Mouse (Mus musculus) stomach, embryonic 16.5 days (tissue): ENCODE measurements around the gene Cacnb4. TPM values are rescaled to one million over a fixed set of nuclear protein-coding genes. Genes with fewer than 3 reads are reported as not detected.

Source experiments
- ATAC-seq: fragments of 200-750 bp; cut with Nextera tagmentation; 2 replicates; pipeline ENCODE4 v1.8.0; 2017; ENCODE audit warnings: moderate number of reproducible peaks, moderate TSS enrichment; ENCODE audit not compliant: insufficient read depth, low FRiP score
- H3K27ac ChIP-seq: fragments of 300-500 bp; sonication (generic); 2 replicates; pipeline ENCODE4 v1.5.1; 2014; ENCODE audit warnings: low read length
- H3K27me3 ChIP-seq: fragments of 300-500 bp; sonication (generic); 2 replicates; pipeline ENCODE4 v1.6.1; 2014; ENCODE audit warnings: low read length, control low read depth, mixed read lengths; ENCODE audit not compliant: control insufficient read depth, insufficient read depth
- H3K36me3 ChIP-seq: fragments of 300-500 bp; sonication (generic); 2 replicates; pipeline ENCODE4 v1.6.1; 2014; ENCODE audit warnings: low read length; ENCODE audit not compliant: control insufficient read depth, insufficient read depth
- H3K4me1 ChIP-seq: fragments of 300-500 bp; sonication (generic); 2 replicates; pipeline ENCODE4 v1.6.1; 2014; ENCODE audit warnings: low read length, control low read depth, mixed read lengths; ENCODE audit not compliant: control insufficient read depth, insufficient read depth
- H3K4me2 ChIP-seq: fragments of 300-500 bp; sonication (generic); 2 replicates; pipeline ENCODE4 v1.6.1; 2014; ENCODE audit warnings: low read depth, low read length, mixed read lengths
- H3K4me3 ChIP-seq: fragments of 300-500 bp; sonication (generic); replicated peaks from 2 replicates; pipeline ENCODE4 v1.5.1; 2014; ENCODE audit warnings: mild to moderate bottlenecking, low read length
- H3K9ac ChIP-seq: fragments of 300-500 bp; sonication (generic); 2 replicates; pipeline ENCODE4 v1.6.1; 2014; ENCODE audit warnings: low read length
- H3K9me3 ChIP-seq: fragments of 300-500 bp; sonication (generic); replicated peaks from 2 replicates; pipeline ENCODE4 v1.6.1; 2016; ENCODE audit warnings: low read length, control low read depth; ENCODE audit not compliant: control insufficient read depth
- WGBS: fragments of 180-500 bp; shearing (Covaris S2); extraction: QIAGEN DNeasy Blood & Tissue Kit; methylation state at CpG from one replicate; pipeline ENCODE4 v1.1.7; 2014; 5-methylcytosine and 5-hydroxymethylcytosine counted together
- polyA plus RNA-seq: library from polyadenylated mRNA; unstranded; fragments of >200 nt; fragmentation: Nextera tagmentation; extraction: Ambion mirVana; gene quantifications from 2 replicates; pipeline ENCODE4 v1.2.1, GENCODE M21; 2015

Gene Cacnb4
- polyA plus RNA-seq, 1 experiment from 2014 or later, result 1.1 TPM

DNA sequence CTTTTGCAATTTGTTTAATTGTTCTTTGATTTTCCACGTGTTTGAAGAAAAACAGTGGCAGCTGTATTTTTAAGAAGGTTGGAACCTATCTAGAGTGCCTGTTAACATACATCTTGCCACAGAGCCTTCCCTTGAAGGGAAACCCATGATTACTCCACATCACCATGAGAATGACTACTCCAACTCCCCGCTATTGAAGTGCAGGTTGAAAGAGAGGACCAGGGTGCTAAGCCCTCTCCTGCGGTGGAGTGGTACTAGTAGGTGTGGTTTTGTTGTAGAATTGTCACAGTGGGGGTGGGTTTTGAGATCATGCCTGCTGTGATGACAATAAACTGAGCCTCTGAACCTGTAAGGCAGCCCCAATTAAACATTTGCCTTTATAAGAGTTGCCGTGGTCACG lies 23.7 kb upstream of the Cacnb4 start:
- no peak overlapping the region for H3K9ac ChIP-seq
- H3K4me2 ChIP-seq, result no peak overlapping the region
- ATAC-seq, result no peak
- H3K9me3 ChIP-seq, result no peaks in the 10 kb centered on the region
- WGBS, result 73% methylated on average over 5 of the region's 5 CpGs
- no peak overlapping the region for H3K27ac ChIP-seq
- H3K4me1 ChIP-seq, result no peaks in the 10 kb centered on the region
- no peak overlapping the region for H3K4me3 ChIP-seq
- H3K27me3 ChIP-seq, result no peaks in the 10 kb centered on the region
- peaks cover 7% of the 10 kb centered on the region for H3K36me3 ChIP-seq

DNA sequence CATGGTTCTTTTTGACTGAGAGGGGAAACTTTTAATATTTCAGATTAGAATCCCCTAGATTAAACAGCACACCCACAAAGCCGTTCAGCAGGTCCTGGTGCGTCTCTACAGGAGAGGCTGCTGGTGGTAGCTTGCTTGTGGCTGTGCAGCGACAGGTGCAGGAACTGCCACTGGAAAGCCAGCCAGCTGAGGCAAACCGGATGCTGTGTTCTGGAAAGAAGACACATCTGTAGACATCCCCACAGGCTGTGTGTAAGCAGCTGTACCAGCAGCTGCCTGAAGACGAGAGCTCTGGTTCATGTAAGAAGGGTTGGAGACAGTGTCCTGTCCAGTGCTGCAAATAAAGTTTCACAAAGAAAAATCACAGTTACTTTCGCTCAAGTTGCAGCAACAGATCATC lies 18.0 kb upstream of the Cacnb4 start:
- 59% methylated on average over 6 of the region's 6 CpGs for WGBS
- H3K4me3 ChIP-seq, result no peak overlapping the region
- no peaks in the 10 kb centered on the region for H3K9me3 ChIP-seq
- H3K4me1 ChIP-seq, result no peaks in the 10 kb centered on the region
- H3K36me3 ChIP-seq, result no peaks in the 10 kb centered on the region
- no peak overlapping the region for H3K27ac ChIP-seq
- H3K9ac ChIP-seq, result no peak overlapping the region
- no peaks in the 10 kb centered on the region for H3K27me3 ChIP-seq
- ATAC-seq, result no peak
- no peak overlapping the region for H3K4me2 ChIP-seq

DNA sequence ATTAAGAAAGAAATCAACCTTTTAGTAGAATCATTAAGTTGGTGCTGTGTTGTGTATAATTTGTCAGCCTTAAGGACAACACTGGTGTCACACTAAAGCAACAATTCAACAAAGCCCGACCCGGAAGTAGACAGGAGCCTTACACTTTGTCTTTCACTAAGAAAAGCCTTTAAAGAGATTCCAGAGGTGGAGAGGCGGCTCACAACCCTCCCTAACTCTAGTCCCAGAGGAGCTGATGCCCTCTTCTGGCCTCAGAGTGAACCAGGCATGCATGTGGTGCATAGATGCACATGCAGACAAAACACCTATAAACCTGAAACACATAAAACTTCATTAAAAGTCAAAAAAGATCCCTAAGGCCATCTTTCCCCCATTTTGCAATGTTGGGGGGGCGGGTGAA lies 15.1 kb upstream of the Cacnb4 start:
- H3K27ac ChIP-seq, result no peak overlapping the region
- ATAC-seq, result no peak
- no peaks in the 10 kb centered on the region for H3K36me3 ChIP-seq
- no peaks in the 10 kb centered on the region for H3K27me3 ChIP-seq
- no peak overlapping the region for H3K4me2 ChIP-seq
- no peak overlapping the region for H3K4me3 ChIP-seq
- 59% methylated on average over 4 of the region's 4 CpGs for WGBS
- no peak overlapping the region for H3K9ac ChIP-seq
- no peaks in the 10 kb centered on the region for H3K9me3 ChIP-seq
- no peaks in the 10 kb centered on the region for H3K4me1 ChIP-seq

DNA sequence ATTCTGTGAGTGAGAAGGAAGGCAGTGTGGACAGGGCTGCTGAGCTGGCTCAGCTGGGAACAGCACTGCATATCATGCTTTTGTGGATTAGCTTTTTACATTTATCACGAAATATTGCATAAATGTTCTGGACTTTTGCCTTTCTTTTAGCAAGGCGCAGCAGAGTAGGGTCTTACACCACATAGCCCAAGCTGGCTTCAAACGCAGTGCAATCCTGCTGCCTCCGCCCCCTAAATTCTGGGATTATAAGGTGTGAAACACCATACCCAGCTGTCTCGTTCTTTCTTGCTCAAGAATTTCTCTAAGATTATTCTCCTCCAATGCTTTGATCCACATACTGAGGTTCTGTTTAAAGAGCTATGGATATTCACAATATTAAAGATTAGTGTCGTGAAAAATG lies 10.0 kb upstream of the Cacnb4 start:
- Histone ChIP-seq H3K36me3 (no peaks in the 10 kb centered on the region), H3K9ac (no peak overlapping the region), H3K27me3 (no peaks in the 10 kb centered on the region), H3K4me1 (no peaks in the 10 kb centered on the region), H3K9me3 (no peaks in the 10 kb centered on the region), H3K4me2 (no peak overlapping the region), H3K4me3 (no peak overlapping the region), H3K27ac (no peak overlapping the region)
- WGBS, result 70% methylated on average over 6 of the region's 6 CpGs
- ATAC-seq, result no peak

DNA sequence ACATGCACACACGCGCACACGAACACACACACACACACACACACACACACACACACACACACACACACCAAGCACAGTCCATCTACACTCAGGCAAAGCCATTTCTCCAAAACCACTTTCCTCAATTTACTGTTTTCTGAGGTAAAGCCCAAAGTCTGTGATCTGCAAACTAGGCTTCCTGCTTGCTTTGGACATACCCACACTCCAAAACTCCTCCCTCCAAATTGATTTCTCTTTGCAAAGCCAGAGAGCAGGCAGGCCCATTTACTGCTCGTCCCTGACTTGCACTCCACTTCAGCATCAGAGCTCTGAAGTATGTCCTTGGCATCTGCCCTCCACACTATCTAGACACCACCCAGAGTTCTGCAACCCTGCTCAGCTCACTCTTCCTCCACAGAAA lies 958 bp upstream of the Cacnb4 start:
- H3K4me1 ChIP-seq, result peaks cover 12% of the 10 kb centered on the region; the same call in 1 of the 2 replicates
- peaks cover 13% of the 10 kb centered on the region; the same call in 1 of the 2 replicates for H3K27me3 ChIP-seq
- H3K4me2 ChIP-seq, result no peak overlapping the region
- H3K27ac ChIP-seq, result no peak overlapping the region
- no peak for ATAC-seq
- whole genome bisulfite sequencing, result 70% methylated on average over 4 of the region's 4 CpGs
- no peaks in the 10 kb centered on the region for H3K9me3 ChIP-seq
- H3K9ac ChIP-seq, result no peak overlapping the region
- H3K4me3 ChIP-seq, result no peak overlapping the region
- no peaks in the 10 kb centered on the region for H3K36me3 ChIP-seq

DNA sequence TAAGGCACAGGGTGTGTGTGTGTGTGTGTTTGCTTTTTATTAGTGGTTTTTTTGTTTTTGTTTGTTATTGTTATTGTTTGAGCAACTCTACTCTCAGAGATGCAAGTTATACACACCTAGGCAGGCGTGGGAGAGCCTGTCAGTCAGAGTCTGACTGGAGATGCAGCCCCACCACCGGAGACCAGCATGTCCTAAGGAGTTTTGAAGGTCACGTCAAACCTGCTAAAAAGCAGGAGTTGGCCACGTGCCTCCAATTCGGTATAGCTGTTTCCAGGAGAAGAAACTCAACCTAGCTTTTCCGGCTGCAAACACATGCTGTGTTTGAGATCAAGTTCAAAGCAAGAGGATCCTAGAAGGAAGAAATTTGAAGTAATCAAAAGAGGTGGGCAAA lies 277 bp upstream of the Cacnb4 start:
- ATAC-seq, result no peak
- WGBS, result 12% methylated on average over 6 of the region's 6 CpGs
- H3K4me2 ChIP-seq, result peak overlapping the region; percentile 99
- no peak overlapping the region for H3K9ac ChIP-seq
- no peak overlapping the region for H3K27ac ChIP-seq
- H3K27me3 ChIP-seq, result peaks cover 13% of the 10 kb centered on the region; the same call in 1 of the 2 replicates
- peaks cover 12% of the 10 kb centered on the region; the same call in 1 of the 2 replicates for H3K4me1 ChIP-seq
- no peak overlapping the region for H3K4me3 ChIP-seq
- H3K36me3 ChIP-seq, result no peaks in the 10 kb centered on the region
- no peaks in the 10 kb centered on the region for H3K9me3 ChIP-seq

DNA sequence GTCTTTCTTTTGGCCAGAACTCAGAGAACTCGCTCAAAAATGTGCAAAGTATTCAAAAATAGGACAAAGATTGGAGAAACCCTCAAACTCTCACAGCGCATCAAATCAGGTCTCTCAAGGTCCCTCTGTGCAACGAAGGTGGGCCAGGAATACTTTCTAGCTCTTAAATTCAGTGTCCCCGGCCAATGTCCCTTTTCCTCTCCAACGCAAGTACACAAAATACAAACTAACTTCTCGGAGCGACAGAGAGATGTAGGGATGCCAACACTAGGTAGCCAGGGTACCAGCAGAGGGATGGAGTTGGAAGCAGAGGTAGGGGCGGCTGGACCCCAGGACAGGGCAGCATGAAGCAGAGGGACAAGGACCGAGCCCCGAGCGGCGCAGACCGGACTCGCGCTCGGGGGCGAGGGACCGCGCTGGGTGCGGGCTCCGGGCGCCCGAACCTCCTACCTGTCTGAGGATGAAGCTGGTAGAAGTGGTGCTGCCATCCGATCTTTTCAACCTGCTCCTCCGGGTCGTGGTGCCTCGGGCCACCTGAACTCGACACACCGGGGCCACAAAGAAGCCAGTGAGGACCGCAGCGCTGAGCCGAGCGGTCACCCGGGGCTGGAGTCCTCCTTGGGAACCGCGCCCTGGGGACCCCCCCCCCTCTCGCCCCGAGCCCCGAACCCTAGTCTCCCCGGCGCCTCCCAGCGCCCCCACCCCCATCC lies 1.2 kb downstream of the Cacnb4 start:
- Histone ChIP-seq H3K4me1 (peaks cover 12% of the 10 kb centered on the region; the same call in 1 of the 2 replicates), H3K9me3 (no peaks in the 10 kb centered on the region), H3K27me3 (peaks cover 13% of the 10 kb centered on the region; the same call in 1 of the 2 replicates), H3K9ac (peak overlapping the region; percentile 78), H3K4me3 (peak overlapping the region; percentile 68), H3K4me2 (peak overlapping the region; percentile 99), H3K36me3 (no peaks in the 10 kb centered on the region), H3K27ac (no peak overlapping the region)
- ATAC-seq, result no peak; the same call in 1 of the 2 replicates
- under 1% methylated on average over 42 of the region's 42 CpGs for WGBS

DNA sequence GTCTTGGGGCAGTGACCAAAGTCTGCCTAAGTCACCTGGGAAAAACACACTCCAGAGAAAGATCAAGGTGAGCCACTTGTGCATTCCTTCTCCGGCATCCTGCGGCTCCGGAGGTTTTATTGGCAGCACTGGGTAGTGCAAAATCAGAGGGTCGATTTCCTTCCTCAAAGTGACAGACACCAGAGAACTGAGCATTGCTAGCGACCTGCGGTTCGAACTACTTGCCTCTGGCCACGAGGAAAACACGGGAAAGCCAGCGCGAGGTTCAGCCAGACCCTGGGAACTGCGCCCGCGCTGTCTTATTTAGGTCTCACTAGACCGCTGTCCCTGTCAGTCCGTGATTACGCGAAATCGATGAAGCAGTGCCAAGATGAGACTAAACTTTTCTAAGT lies 1.7 kb downstream of the Cacnb4 start:
- Histone ChIP-seq H3K9ac (no peak overlapping the region; the same call in 1 of the 2 replicates), H3K4me3 (peak overlapping the region; percentile 68), H3K4me2 (peak overlapping the region; percentile 99), H3K36me3 (no peaks in the 10 kb centered on the region), H3K4me1 (peaks cover 12% of the 10 kb centered on the region; the same call in 1 of the 2 replicates), H3K27ac (no peak overlapping the region), H3K9me3 (no peaks in the 10 kb centered on the region), H3K27me3 (peaks cover 13% of the 10 kb centered on the region; the same call in 1 of the 2 replicates)
- no peak for ATAC-seq
- WGBS, result 2% methylated on average over 19 of the region's 19 CpGs

DNA sequence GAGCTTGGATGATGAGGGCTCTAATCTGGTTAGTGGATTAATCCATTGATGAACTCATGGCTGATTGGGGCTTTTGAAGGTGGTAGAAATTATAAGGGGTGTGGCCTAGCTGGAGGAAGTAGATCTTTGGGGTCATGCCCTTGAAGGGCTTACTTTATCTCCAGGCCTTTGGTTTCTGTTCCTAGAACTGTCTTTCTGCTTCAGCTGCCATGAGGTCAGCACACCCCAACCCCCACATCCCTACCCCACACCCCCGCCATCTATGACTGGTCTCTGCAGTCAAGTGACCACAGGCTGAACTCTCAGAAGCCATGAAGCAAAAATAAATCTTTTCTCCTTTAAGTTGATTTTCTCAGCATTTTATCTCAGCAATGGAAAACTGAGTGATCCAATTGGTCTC lies 3.5 kb downstream of the Cacnb4 start:
- 68% methylated on average over 1 of the region's 1 CpGs for WGBS
- H3K9me3 ChIP-seq, result no peaks in the 10 kb centered on the region
- no peak overlapping the region for H3K27ac ChIP-seq
- no peak overlapping the region for H3K4me3 ChIP-seq
- H3K9ac ChIP-seq, result no peak overlapping the region
- no peaks in the 10 kb centered on the region for H3K36me3 ChIP-seq
- H3K4me1 ChIP-seq, result peaks cover 12% of the 10 kb centered on the region; the same call in 1 of the 2 replicates
- ATAC-seq, result no peak
- peaks cover 13% of the 10 kb centered on the region; the same call in 1 of the 2 replicates for H3K27me3 ChIP-seq
- no peak overlapping the region for H3K4me2 ChIP-seq
